Mouse (Mus musculus): ENCODE results near the gene Pcf11. TPM values are rescaled to one million over a fixed set of nuclear protein-coding genes. Genes with fewer than 3 reads are reported as not detected.

The Pcf11 gene
- total and polyA plus RNA-seq, 3 experiments: 30.0 to 37.2 (median 30.5) TPM

GRCm38 (mm10) chr7:92638050-92638449, 31.7 kb downstream of the Pcf11 start:
- DNase-seq (ENCODE audit: extremely low read depth): no peak
- dilution Hi-C loops (cut with MboI; ENCODE audit: extremely low pct_ligation_motif_present, extremely low pct_unique_long_range_greater_than_20kb, low sequenced_read_pairs) (no loop called here), in situ Hi-C loops (cut with MboI; ENCODE audit: low pct_ligation_motif_present, low pct_unique_long_range_greater_than_20kb, low sequenced_read_pairs) (loop anchor here (5.0 kb wide), 1 partner anchor 229 kb away; no protein-coding TSS in a partner anchor)

GRCm38 (mm10) chr7:92637021-92637625, 32.6 kb downstream of the Pcf11 start, which contains the start of gene Ankrd42:
Ankrd42 (minus strand) TSS chr7:92637142.
- Histone ChIP-seq H3K9ac (ENCODE audit: insufficient read depth, low read depth) (peak within 1 kb of the TSS; percentile 76), H3K27me3 (replicated peaks) (peaks cover 33% of the 10 kb centered on the region), H3K4me1 (ENCODE audit: control insufficient read depth in 1 of 2, insufficient read depth in 2 of 2) (peaks cover 5 to 22% of the 10 kb centered on the region in 2 experiments; a peak in 2 of 4 replicates), H3K9me3 (replicated peaks; ENCODE audit: low read length) (no peaks in the 10 kb centered on the region), H3K4me2 (ENCODE audit: insufficient read depth, low read depth, poor library complexity, severe bottlenecking) (peak within 1 kb of the TSS; percentile 99), H3K79me2 (replicated peaks; ENCODE audit: control insufficient read depth, extremely low read depth, insufficient read depth, poor library complexity, severe bottlenecking) (peaks cover 14% of the 10 kb centered on the region), H3K36me3 (replicated peaks in 1 of 2; ENCODE audit: control insufficient read depth in 1 of 2, insufficient read depth in 1 of 2, low read length in 1 of 2) (peaks cover 2 to 31% of the 10 kb centered on the region in 2 experiments), H3K27ac (ENCODE audit: insufficient read depth, low read depth) (0 out of 2 replicates have a peak within 1 kb of the TSS, but pooled peaks have one; percentile 18), H3K4me3 (replicated peaks in 1 of 3; ENCODE audit: low read depth in 2 of 3, low read length in 2 of 3, poor library complexity in 1 of 3) (peak within 1 kb of the TSS; percentile 68 to 97 (median 76))
- in situ Hi-C loops (cut with MboI; ENCODE audit: low pct_ligation_motif_present, low pct_unique_long_range_greater_than_20kb, low sequenced_read_pairs): loop anchor here (5.0 kb wide), 1 partner anchor 230 kb away; no protein-coding TSS in a partner anchor
- dilution Hi-C loops (cut with MboI; ENCODE audit: extremely low pct_ligation_motif_present, extremely low pct_unique_long_range_greater_than_20kb, low sequenced_read_pairs): no loop called here
- TF ChIP-seq BHLHE40 (IDR thresholded peaks at IDR 0.05; ENCODE audit: low read depth, low read length) (no peak), RCOR1 (conservative IDR thresholded peaks at IDR 0.05; ENCODE audit: low read depth, low read length) (0 out of 2 replicates have a peak, but pooled peaks have one; percentile 18), POLR2A (IDR thresholded peaks at IDR 0.05; ENCODE audit: low read depth, low read length) (peak; percentile 89), USF2 (conservative IDR thresholded peaks at IDR 0.05; ENCODE audit: low read depth, low read length) (no peak), TCF12 (IDR thresholded peaks at IDR 0.05; ENCODE audit: low read depth, low read length) (0 out of 2 replicates have a peak, but pooled peaks have one; percentile 41), RAD21 (IDR thresholded peaks at IDR 0.05; ENCODE audit: low read depth, low read length) (no peak), EP300 (IDR thresholded peaks at IDR 0.05; ENCODE audit: low read length) (no peak), MAX (IDR thresholded peaks at IDR 0.05; ENCODE audit: low read length) (no peak; the same call in none of the 2 replicates), JUN (IDR thresholded peaks at IDR 0.05; ENCODE audit: insufficient read depth, low read depth, low read length) (0 out of 2 replicates have a peak, but pooled peaks have one; percentile 48), ZMIZ1 (IDR thresholded peaks at IDR 0.05; ENCODE audit: low read depth, low read length) (peak; percentile 30; the same call in 1 of the 2 replicates), MYC (IDR thresholded peaks at IDR 0.05; ENCODE audit: low read depth, low read length) (0 out of 2 replicates have a peak, but pooled peaks have one; percentile 27), GABPA (IDR thresholded peaks at IDR 0.05; ENCODE audit: insufficient replicate concordance, low read depth, low read length) (no peak; the same call in 1 of the 2 replicates), IRF4 (IDR thresholded peaks at IDR 0.05; ENCODE audit: low read depth, low read length) (0 out of 2 replicates have a peak, but pooled peaks have one; percentile 11), NELFE (IDR thresholded peaks at IDR 0.05; ENCODE audit: low read depth, low read length) (peak; percentile 82), POLR2AphosphoS2 (IDR thresholded peaks at IDR 0.05; ENCODE audit: low read depth, low read length) (peak; percentile 48; the same call in 1 of the 2 replicates), USF1 (IDR thresholded peaks at IDR 0.05; ENCODE audit: low read depth, low read length) (no peak), CTCF (conservative IDR thresholded peaks at IDR 0.05 in 1 of 2, IDR thresholded peaks at IDR 0.05 in 1 of 2; ENCODE audit: low read depth in 2 of 2, low read length in 2 of 2) (peak in 1 of 2 experiments; percentile 40; a peak in 2 of 4 replicates), HCFC1 (IDR thresholded peaks at IDR 0.05; ENCODE audit: low read depth, low read length) (peak; percentile 88), KAT2A (IDR thresholded peaks at IDR 0.05; ENCODE audit: insufficient replicate concordance, low read length) (peak; percentile 57; the same call in 1 of the 2 replicates), CHD2 (IDR thresholded peaks at IDR 0.05; ENCODE audit: low read length) (no peak), TBP (conservative IDR thresholded peaks at IDR 0.05; ENCODE audit: low read depth, low read length) (0 out of 2 replicates have a peak, but pooled peaks have one; percentile 55), SIN3A (IDR thresholded peaks at IDR 0.05; ENCODE audit: low read length) (peak; percentile 100), MXI1 (IDR thresholded peaks at IDR 0.05; ENCODE audit: low read depth, low read length) (peak; percentile 99), ELF1 (IDR thresholded peaks at IDR 0.05; ENCODE audit: low read depth, low read length) (peak; percentile 92), UBTF (IDR thresholded peaks at IDR 0.05; ENCODE audit: low read depth, low read length) (no peak)
- peak; percentile 90 for DNase-seq (ENCODE audit: extremely low read depth)

More at GRCm38 (mm10) chr7:92638050-92638449, 31.7 kb downstream of the Pcf11 start:
- peaks cover 14% of the 10 kb centered on the region for H3K79me2 ChIP-seq (replicated peaks; ENCODE audit: control insufficient read depth, extremely low read depth, insufficient read depth, poor library complexity, severe bottlenecking)
- peaks cover 3 to 41% of the 10 kb centered on the region in 2 experiments for H3K36me3 ChIP-seq (replicated peaks in 1 of 2; ENCODE audit: control insufficient read depth in 1 of 2, insufficient read depth in 1 of 2, low read length in 1 of 2)
- H3K9ac ChIP-seq (ENCODE audit: insufficient read depth, low read depth): peak overlapping the region; percentile 76; the same call in 1 of the 2 replicates
- H3K27me3 ChIP-seq (replicated peaks): peaks cover 30% of the 10 kb centered on the region
- H3K27ac ChIP-seq (ENCODE audit: insufficient read depth, low read depth): no peak overlapping the region
- peaks cover 5 to 22% of the 10 kb centered on the region in 2 experiments; a peak in 2 of 4 replicates for H3K4me1 ChIP-seq (ENCODE audit: control insufficient read depth in 1 of 2, insufficient read depth in 2 of 2)
- no peaks in the 10 kb centered on the region for H3K9me3 ChIP-seq (replicated peaks; ENCODE audit: low read length)
- peak overlapping the region; percentile 68 to 97 (median 76) for H3K4me3 ChIP-seq (replicated peaks in 1 of 3; ENCODE audit: low read depth in 2 of 3, low read length in 2 of 3, poor library complexity in 1 of 3)
- TF ChIP-seq GABPA (IDR thresholded peaks at IDR 0.05; ENCODE audit: insufficient replicate concordance, low read depth, low read length): no peak
- no peak for TF ChIP-seq ELF1 (IDR thresholded peaks at IDR 0.05; ENCODE audit: low read depth, low read length)
- no peak for TF ChIP-seq ZC3H11A (IDR thresholded peaks at IDR 0.05; ENCODE audit: low read depth, low read length)
- no peak for TF ChIP-seq RCOR1 (conservative IDR thresholded peaks at IDR 0.05; ENCODE audit: low read depth, low read length)
- TF ChIP-seq E2F4 (IDR thresholded peaks at IDR 0.05; ENCODE audit: insufficient replicate concordance, low read depth, low read length): no peak
- TF ChIP-seq CHD1 (IDR thresholded peaks at IDR 0.05; ENCODE audit: low read depth, low read length): no peak
- TF ChIP-seq SMC3 (IDR thresholded peaks at IDR 0.05; ENCODE audit: low read depth, low read length): no peak
- no peak for TF ChIP-seq MYC (IDR thresholded peaks at IDR 0.05; ENCODE audit: low read depth, low read length)
- peak; percentile 41; the same call in 1 of the 2 replicates for TF ChIP-seq ZNF384 (IDR thresholded peaks at IDR 0.05; ENCODE audit: low read depth, low read length)
- no peak for TF ChIP-seq JUND (conservative IDR thresholded peaks at IDR 0.05; ENCODE audit: low read depth, low read length)
- no peak for TF ChIP-seq JUN (IDR thresholded peaks at IDR 0.05; ENCODE audit: insufficient read depth, low read depth, low read length)
- TF ChIP-seq IRF4 (IDR thresholded peaks at IDR 0.05; ENCODE audit: low read depth, low read length): peak; percentile 37; the same call in 1 of the 2 replicates
- H3K4me2 ChIP-seq (ENCODE audit: insufficient read depth, low read depth, poor library complexity, severe bottlenecking): peak overlapping the region; percentile 99

All from CH12.LX (cell line).